Mouse (Mus musculus): Measurements from ENCODE around the gene Sult4a1.

The Sult4a1 gene

DNA sequence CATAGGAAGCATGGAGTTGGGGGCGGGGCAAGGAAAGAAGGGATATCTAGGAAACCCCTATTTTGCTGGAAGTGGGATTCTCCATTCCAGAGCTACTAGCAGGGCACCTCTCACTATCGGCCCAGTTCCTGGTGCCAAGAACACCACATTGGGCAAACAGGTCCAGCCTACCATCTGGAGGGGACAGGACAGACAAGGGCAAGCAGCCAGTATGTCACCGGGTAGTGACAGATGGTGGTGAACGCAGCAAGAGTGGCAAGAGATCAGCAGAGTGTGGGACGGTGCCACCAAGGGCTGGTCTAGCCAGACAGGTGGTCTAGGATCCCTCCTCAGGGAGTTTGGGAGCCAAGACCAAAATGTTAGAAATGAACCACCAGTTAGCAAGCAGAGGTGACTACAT, 68.5 kb downstream of the Sult4a1 start:
- in situ Hi-C loops (cut with MboI): no loop called here

Measured in mature B cell (primary cell).